Mouse (Mus musculus) myocyte (in vitro differentiated cells): ENCODE data around the gene Grik5. TPM values are rescaled to one million over a fixed set of nuclear protein-coding genes. Genes with fewer than 3 reads are reported as not detected.

Source experiments
- H3K27me3 ChIP-seq: one replicate; pipeline ENCODE4 v1.6.1; 2011; ENCODE audit not compliant: control insufficient read depth, insufficient read depth, insufficient read length
- H3K36me3 ChIP-seq: one replicate; pipeline ENCODE4 v1.6.1; 2011; ENCODE audit not compliant: control insufficient read depth, insufficient read depth
- H3K4me2 ChIP-seq: one replicate; pipeline ENCODE4 v1.6.1; 2011; ENCODE audit warnings: low read depth, control low read depth
- H3K4me3 ChIP-seq: one replicate; pipeline ENCODE4 v1.5.1; 2011; ENCODE audit warnings: mild to moderate bottlenecking, control low read depth, moderate library complexity
- H3K79me2 ChIP-seq: one replicate; pipeline ENCODE4 v1.6.1; 2011; ENCODE audit not compliant: control insufficient read depth, insufficient read depth
- H3ac ChIP-seq: one replicate; pipeline ENCODE4 v1.6.1; 2011; ENCODE audit not compliant: control insufficient read depth, insufficient read length
- CEBPB ChIP-seq: IDR thresholded peaks from 2 replicates; pipeline ENCODE4 v1.6.1; 2011; ENCODE audit warnings: mild to moderate bottlenecking, moderate library complexity; ENCODE audit not compliant: poor library complexity, insufficient read depth, severe bottlenecking
- E2F4 ChIP-seq: IDR thresholded peaks from one replicate; pipeline ENCODE4 v1.6.1; 2011; ENCODE audit warnings: mild to moderate bottlenecking, control low read depth, moderate library complexity; ENCODE audit not compliant: insufficient read depth
- MAX ChIP-seq: IDR thresholded peaks from one replicate; pipeline ENCODE4 v1.6.1; 2011; ENCODE audit warnings: low read depth, mild to moderate bottlenecking, control low read depth
- MYOD1 ChIP-seq, 3 experiments: IDR thresholded peaks; one replicate each; pipeline ENCODE4 v1.6.1; 2011; ENCODE audit warnings: control low read depth in 2 of 3, low read depth in 2 of 3, mild to moderate bottlenecking in 2 of 3, moderate library complexity in 1 of 3; ENCODE audit not compliant: insufficient read length in 2 of 3, control insufficient read depth in 1 of 3
- MYOG ChIP-seq, 3 experiments: IDR thresholded peaks; one replicate each; pipeline ENCODE4 v1.6.1; 2011; ENCODE audit warnings: control low read depth in 2 of 3, low read depth in 2 of 3, mild to moderate bottlenecking in 2 of 3; ENCODE audit not compliant: insufficient read length in 2 of 3, control insufficient read depth in 1 of 3, insufficient read depth in 1 of 3
- POLR2A ChIP-seq: IDR thresholded peaks from one replicate; pipeline ENCODE4 v1.6.1; 2011; ENCODE audit warnings: low read depth, mild to moderate bottlenecking, control low read depth, moderate library complexity; ENCODE audit not compliant: insufficient read length
- POLR2AphosphoS2 ChIP-seq: IDR thresholded peaks from one replicate; pipeline ENCODE4 v1.6.1; 2011; ENCODE audit warnings: low read depth, control low read depth; ENCODE audit not compliant: insufficient read length
- REST ChIP-seq: IDR thresholded peaks from one replicate; pipeline ENCODE4 v1.6.1; 2011; ENCODE audit warnings: mild to moderate bottlenecking, control low read depth, moderate library complexity; ENCODE audit not compliant: insufficient read depth, insufficient read length
- SRF ChIP-seq: IDR thresholded peaks from one replicate; pipeline ENCODE4 v1.6.1; 2011; ENCODE audit warnings: low read depth; ENCODE audit not compliant: control insufficient read depth, insufficient read length
- TCF12 ChIP-seq: IDR thresholded peaks from one replicate; pipeline ENCODE4 v1.6.1; 2011; ENCODE audit warnings: mild to moderate bottlenecking, control low read depth; ENCODE audit not compliant: poor library complexity, insufficient read depth, severe bottlenecking
- TCF3 ChIP-seq: IDR thresholded peaks from one replicate; pipeline ENCODE4 v1.6.1; 2011; ENCODE audit warnings: low read depth, control low read depth; ENCODE audit not compliant: insufficient read length
- USF1 ChIP-seq: IDR thresholded peaks from one replicate; pipeline ENCODE4 v1.6.1; 2011; ENCODE audit warnings: low read depth, mild to moderate bottlenecking, control low read depth, moderate library complexity
- polyA plus RNA-seq: library from polyadenylated mRNA; unstranded; fragments of >200 nt; fragmentation: generic; extraction: Trizol; gene quantifications from one replicate; pipeline ENCODE4 v1.2.1, GENCODE M21; 2012; ENCODE audit warnings: missing spikeins

Gene Grik5
- polyA plus RNA-seq, 1 experiment: 14.7 TPM

- Histone ChIP-seq H3K4me3 (no peak overlapping the region), H3ac (no peak overlapping the region), H3K27me3 (no peaks in the 10 kb centered on the region), H3K79me2 (no peaks in the 10 kb centered on the region), H3K36me3 (no peaks in the 10 kb centered on the region), H3K4me2 (no peak overlapping the region)
- TF ChIP-seq REST (no peak), POLR2A (no peak), TCF12 (no peak), CEBPB (no peak), POLR2AphosphoS2 (no peak), SRF (no peak), MAX (no peak), MYOG (IDR thresholded peaks at IDR 0.05; ENCODE audit: control insufficient read depth in 1 of 3, insufficient read depth in 1 of 3, insufficient read length in 2 of 3, low read depth in 2 of 3) (no peak), USF1 (no peak), TCF3 (no peak), E2F4 (no peak), MYOD1 (IDR thresholded peaks at IDR 0.05; ENCODE audit: control insufficient read depth in 1 of 3, insufficient read length in 2 of 3, low read depth in 2 of 3) (no peak)
Observed at GRCm38 (mm10) chr7:24967966-24968365, 104.2 kb downstream of the Grik5 start.

- peaks cover 5% of the 10 kb centered on the region for H3K27me3 ChIP-seq
- TF ChIP-seq POLR2AphosphoS2: no peak
- TF ChIP-seq TCF3: no peak
- no peak for TF ChIP-seq E2F4
- TF ChIP-seq POLR2A: no peak
- TF ChIP-seq CEBPB: no peak
- no peak for TF ChIP-seq MYOD1 (IDR thresholded peaks at IDR 0.05; ENCODE audit: control insufficient read depth in 1 of 3, insufficient read length in 2 of 3, low read depth in 2 of 3)
- TF ChIP-seq USF1: no peak
- no peak for TF ChIP-seq MYOG (IDR thresholded peaks at IDR 0.05; ENCODE audit: control insufficient read depth in 1 of 3, insufficient read depth in 1 of 3, insufficient read length in 2 of 3, low read depth in 2 of 3)
- no peak for TF ChIP-seq REST
- no peak for TF ChIP-seq TCF12
- TF ChIP-seq SRF: no peak
- no peak for TF ChIP-seq MAX
Observed at GRCm38 (mm10) chr7:24964897-24965535, 107.1 kb downstream of the Grik5 start.

GRCm38 (mm10) chr7:24964288-24964687 is 107.9 kb downstream of the Grik5 start:
- TF ChIP-seq MYOD1 (IDR thresholded peaks at IDR 0.05; ENCODE audit: control insufficient read depth in 1 of 3, insufficient read length in 2 of 3, low read depth in 2 of 3): no peak
- no peak for TF ChIP-seq MAX
- no peak for TF ChIP-seq E2F4
- TF ChIP-seq MYOG (IDR thresholded peaks at IDR 0.05; ENCODE audit: control insufficient read depth in 1 of 3, insufficient read depth in 1 of 3, insufficient read length in 2 of 3, low read depth in 2 of 3): no peak
- TF ChIP-seq REST: no peak
- TF ChIP-seq POLR2A: no peak
- no peak for TF ChIP-seq SRF
- TF ChIP-seq USF1: no peak
- TF ChIP-seq CEBPB: no peak
- no peak for TF ChIP-seq POLR2AphosphoS2
- no peak overlapping the region for H3ac ChIP-seq
- H3K79me2 ChIP-seq: no peaks in the 10 kb centered on the region
- no peak overlapping the region for H3K4me3 ChIP-seq
- H3K27me3 ChIP-seq: peaks cover 5% of the 10 kb centered on the region
- no peak overlapping the region for H3K4me2 ChIP-seq
- no peaks in the 10 kb centered on the region for H3K36me3 ChIP-seq

More at GRCm38 (mm10) chr7:24964897-24965535, 107.1 kb downstream of the Grik5 start:
- Histone ChIP-seq H3K36me3 (no peaks in the 10 kb centered on the region), H3ac (no peak overlapping the region), H3K79me2 (no peaks in the 10 kb centered on the region), H3K4me3 (no peak overlapping the region), H3K4me2 (no peak overlapping the region)

Other genes starting within 250 kb of the Grik5 start
- gene Gm9844, start 210.1 kb downstream of the Grik5 start, polyA plus RNA-seq: 79.9 TPM
- not detected for gene Lypd4, start 202.4 kb downstream of the Grik5 start, polyA plus RNA-seq
- not detected for gene Dmrtc2, start 202.3 kb downstream of the Grik5 start, polyA plus RNA-seq
- gene Rps19, start 188.0 kb downstream of the Grik5 start, polyA plus RNA-seq: 1,912 TPM
- 0.12 TPM for gene Cd79a, start 175.0 kb downstream of the Grik5 start, polyA plus RNA-seq
- 51.4 TPM for gene Arhgef1, start 169.4 kb downstream of the Grik5 start, polyA plus RNA-seq
- gene Gm4881, start 127.9 kb downstream of the Grik5 start, polyA plus RNA-seq: not detected
- gene Rabac1, start 99.6 kb downstream of the Grik5 start, polyA plus RNA-seq: 309 TPM
- gene Atp1a3, start 66.4 kb downstream of the Grik5 start, polyA plus RNA-seq: 6.6 TPM
- gene Zfp574, start 221 bp upstream of the Grik5 start, polyA plus RNA-seq: 10.8 TPM
- 0.01 TPM for gene Pou2f2, start 107.4 kb upstream of the Grik5 start, polyA plus RNA-seq
- 8.8 TPM for gene Dedd2, start 148.3 kb upstream of the Grik5 start, polyA plus RNA-seq
- gene Zfp526, start 149.1 kb upstream of the Grik5 start, polyA plus RNA-seq: 5.6 TPM
- 69.4 TPM for gene Gsk3a, start 165.5 kb upstream of the Grik5 start, polyA plus RNA-seq
- 42.5 TPM for gene Erf, start 178.4 kb upstream of the Grik5 start, polyA plus RNA-seq
- 65.8 TPM for gene Cic, start 195.4 kb upstream of the Grik5 start, polyA plus RNA-seq
- 54.0 TPM for gene Pafah1b3, start 225.6 kb upstream of the Grik5 start, polyA plus RNA-seq
- gene Prr19, start 229.1 kb upstream of the Grik5 start, polyA plus RNA-seq: not detected
- 0.02 TPM for gene Tmem145, start 233.8 kb upstream of the Grik5 start, polyA plus RNA-seq
- gene Megf8, start 244.8 kb upstream of the Grik5 start, polyA plus RNA-seq: 41.0 TPM